Mouse (Mus musculus): ENCODE results near the gene Efemp2.

Gene Efemp2

DNA sequence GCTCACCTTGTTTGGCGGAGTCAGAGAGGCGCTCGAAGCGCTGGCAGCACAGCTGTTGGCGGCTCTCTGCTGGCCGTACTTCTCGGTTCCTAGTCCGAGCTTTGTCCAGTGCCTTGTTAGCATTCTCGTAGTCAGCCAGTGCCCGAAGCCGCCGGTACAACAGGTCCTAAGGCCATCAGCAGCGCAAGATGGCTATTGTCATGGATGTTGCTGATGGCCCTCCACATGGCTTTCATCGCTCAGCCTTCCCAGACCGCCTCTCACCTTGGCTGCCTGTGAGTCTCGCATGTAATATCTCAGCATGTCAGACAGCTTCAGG, 22.3 kb downstream of the Efemp2 start:
- no peak for DNase-seq (ENCODE audit: low read depth, low spot score)

DNA sequence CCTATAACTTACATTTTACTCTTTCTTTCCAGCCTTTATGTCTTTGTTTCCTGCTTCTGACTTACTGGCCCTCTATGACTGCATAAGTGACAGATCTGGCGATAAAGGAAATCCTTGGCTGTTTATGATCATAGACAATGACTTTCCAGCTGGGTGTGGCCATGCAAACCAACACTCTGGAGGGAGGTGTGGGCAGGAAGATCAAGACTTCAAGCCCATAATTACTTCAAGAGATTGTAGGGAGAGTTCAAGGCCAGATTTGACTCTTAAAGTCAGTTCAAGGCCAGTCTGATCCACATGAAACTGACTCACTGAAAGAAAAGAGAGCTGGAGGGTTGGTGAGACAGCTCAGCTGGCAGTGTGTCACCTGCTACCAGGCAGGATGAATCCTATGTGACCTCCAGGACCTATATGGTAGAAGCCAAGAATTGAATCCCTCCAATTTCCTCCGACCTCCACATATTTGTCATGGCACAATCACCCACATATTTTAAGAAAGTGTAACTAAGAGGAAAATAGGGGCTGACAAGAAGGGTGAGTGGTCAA, 26.6 kb downstream of the Efemp2 start:
- DNase-seq (ENCODE audit: low read depth, low spot score): no peak

DNA sequence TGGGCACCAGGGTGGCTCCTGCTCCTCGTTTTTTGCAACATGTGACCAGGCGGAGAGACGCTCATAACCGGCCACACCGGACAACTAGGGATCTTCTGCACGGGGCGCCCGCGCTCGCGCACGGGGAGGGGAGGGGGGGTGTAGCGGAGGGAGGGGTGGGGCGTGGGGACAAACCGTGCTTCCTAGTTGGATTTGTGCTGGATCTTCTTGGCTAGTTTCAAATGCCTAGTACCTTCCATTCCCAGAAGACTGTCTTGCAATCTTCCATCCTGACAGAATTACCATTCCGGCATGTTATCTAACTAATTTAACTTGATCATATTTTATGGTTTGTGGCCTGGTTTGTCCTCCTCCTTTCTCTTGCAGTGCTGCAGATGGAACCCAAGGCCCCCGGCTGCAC, 29.9 kb downstream of the Efemp2 start, which contains the start of gene 1700020D05Rik:
TSS of gene 1700020D05Rik (minus strand) at position 101 of the 400 bp plus-strand sequence.
- DNase-seq (ENCODE audit: low read depth, low spot score): no peak

GRCm38 (mm10) chr19:5510031-5511026, 36.6 kb downstream of the Efemp2 start, which contains the start of gene Snx32:
TSS of gene Snx32 (minus strand) at chr19:5510538.
- peak; percentile 99 for DNase-seq (ENCODE audit: low read depth, low spot score)

GRCm38 (mm10) chr19:5511074-5511632, 37.4 kb downstream of the Efemp2 start:
- DNase-seq (ENCODE audit: low read depth, low spot score): no peak

GRCm38 (mm10) chr19:5512091-5513004, 38.6 kb downstream of the Efemp2 start:
- DNase-seq (ENCODE audit: low read depth, low spot score): no peak

GRCm38 (mm10) chr19:5513005-5513349, 39.2 kb downstream of the Efemp2 start:
- DNase-seq (ENCODE audit: low read depth, low spot score): no peak

GRCm38 (mm10) chr19:5515840-5516777, 42.4 kb downstream of the Efemp2 start:
- no peak for DNase-seq (ENCODE audit: low read depth, low spot score)

DNA sequence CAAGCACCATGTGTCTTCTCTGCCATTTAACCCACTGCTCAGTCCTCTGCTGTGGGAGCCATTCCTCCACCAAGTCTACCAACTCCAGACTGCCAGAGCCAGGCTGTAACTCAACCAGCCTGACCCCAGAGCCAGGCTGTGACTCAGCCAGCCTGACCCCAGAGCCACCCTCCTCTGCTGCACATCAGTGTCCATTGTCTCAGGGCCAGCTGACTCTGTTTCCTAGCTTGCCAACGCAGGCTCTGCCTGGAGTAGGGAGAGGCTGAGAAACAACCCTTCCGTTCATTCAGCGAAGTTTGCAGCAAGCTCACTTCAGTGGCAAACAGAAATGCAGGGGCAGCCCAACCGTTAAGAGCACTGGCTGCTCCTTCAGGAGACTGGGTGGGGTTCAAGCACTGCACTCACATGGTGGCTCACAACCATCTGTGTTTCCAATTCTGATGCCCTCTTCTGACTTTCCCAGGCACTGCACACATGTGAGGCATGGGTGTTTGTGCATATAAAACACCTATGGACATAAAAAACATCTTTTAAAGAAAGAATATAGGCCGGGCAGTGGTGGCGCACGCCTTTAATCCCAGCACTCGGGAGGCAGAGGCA, 43.3 kb downstream of the Efemp2 start:
- no peak for DNase-seq (ENCODE audit: low read depth, low spot score)

GRCm38 (mm10) chr19:5518721-5519120, 45.0 kb downstream of the Efemp2 start:
- DNase-seq (ENCODE audit: low read depth, low spot score): no peak

DNA sequence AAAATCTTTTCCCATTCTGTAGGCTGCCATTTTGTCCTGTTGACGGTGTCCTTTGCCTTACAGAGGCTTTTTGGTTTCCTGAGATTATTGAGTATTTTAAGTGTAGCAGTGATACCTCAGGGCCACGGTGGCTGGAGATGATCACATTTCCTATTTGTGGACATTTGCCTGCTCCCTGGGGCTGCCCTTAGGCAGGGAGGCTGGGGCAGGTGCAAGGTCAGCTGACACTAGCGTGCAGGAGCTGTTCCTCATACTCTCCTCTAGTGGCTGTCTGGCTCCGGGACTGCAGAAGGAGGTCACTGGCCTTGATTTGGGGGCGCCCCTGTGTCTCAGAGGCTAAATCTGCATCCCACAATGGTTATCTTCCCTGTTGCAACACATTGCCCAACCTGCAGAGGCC, 51.5 kb downstream of the Efemp2 start:
- no peak for DNase-seq (ENCODE audit: low read depth, low spot score)

DNA sequence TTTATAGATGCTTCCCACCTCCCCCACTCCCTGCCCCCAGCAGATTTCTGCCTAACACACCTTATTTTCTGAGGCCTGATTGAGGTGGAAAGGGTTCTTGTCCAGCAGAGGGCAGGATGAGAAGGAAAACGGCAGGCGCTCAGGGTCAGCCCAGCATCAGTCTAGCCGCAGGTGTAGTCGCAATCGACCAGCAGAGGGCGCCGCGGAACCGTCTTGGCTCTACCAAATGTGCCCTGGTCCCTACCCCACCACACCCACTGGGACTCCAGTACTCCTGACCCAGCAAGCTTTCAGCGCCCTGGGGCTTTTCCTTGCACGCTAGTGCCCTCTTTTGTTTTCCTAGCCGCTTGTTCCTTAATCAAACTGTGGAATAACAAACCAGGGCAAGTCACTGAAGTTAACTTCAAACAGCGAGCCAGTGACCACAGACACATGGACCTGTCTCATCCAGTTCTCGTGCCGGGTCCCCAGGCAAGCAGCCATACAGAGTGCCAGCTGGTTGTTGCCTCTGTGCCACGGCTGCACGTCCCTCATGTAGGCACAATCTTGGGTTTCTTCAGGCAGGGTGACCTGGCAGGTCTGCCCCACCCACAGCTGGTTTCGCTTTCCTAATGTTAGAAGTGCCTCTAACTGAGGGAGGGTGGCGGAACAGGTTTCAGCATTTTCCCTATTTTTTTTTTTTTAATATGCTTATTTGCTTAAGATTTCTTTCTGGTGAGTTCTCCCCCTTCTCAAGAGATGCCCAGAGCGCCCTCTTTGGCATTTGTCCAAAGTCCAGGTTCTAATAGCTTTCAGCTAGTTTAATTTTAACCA, 55.8 kb downstream of the Efemp2 start:
- peak; percentile 63 for DNase-seq (ENCODE audit: low read depth, low spot score)

DNA sequence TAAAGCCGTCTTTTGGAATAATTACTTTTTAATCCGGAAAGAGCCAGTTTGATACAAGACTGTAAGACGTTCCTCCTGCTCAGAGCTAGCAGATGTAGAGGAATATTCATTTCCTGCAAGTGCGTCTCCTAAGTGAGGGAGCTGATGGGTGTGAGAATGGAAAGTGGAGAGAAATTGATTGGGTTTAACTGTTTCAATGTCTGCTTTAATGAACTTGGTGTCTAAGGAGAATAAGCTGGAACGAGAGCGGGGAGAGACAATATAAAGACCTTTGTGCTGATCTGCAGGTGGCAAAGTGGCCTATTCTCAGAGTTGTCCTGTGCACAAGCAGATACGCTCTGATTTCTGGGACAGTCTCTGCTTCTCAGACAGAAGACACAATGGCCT, 56.4 kb downstream of the Efemp2 start:
- DNase-seq (ENCODE audit: low read depth, low spot score): no peak
